Mouse (Mus musculus) B cell, adult 2 months (primary cell): ENCODE results near the gene Smim20.
A peak's percentile ranks its signal among the peaks of the same experiment; 100 is the strongest.

Source experiments
- DNase-seq, 2 experiments: peaks; one replicate each; pipeline ENCODE4 v3.0.0; 2022

Gene Smim20

GRCm38 (mm10) chr5:53268095-53268692, 1.3 kb downstream of the Smim20 start:
- no peak for DNase-seq

- DNase-seq, result no peak
These were observed 2.9 kb downstream of the Smim20 start for GRCm38 (mm10) chr5:53269799-53270198.

GRCm38 (mm10) chr5:53270947-53271711, 4.2 kb downstream of the Smim20 start:
- DNase-seq, result no peak

GRCm38 (mm10) chr5:53272626-53273025, 5.7 kb downstream of the Smim20 start:
- DNase-seq, result peak; percentile 50 to 53

- DNase-seq, result no peak
These were observed 7.0 kb downstream of the Smim20 start for GRCm38 (mm10) chr5:53273699-53274430.

GRCm38 (mm10) chr5:53274811-53275355, 8.0 kb downstream of the Smim20 start:
- DNase-seq, result peak in 1 of 2 experiments; percentile 10

GRCm38 (mm10) chr5:53275376-53275775, 8.5 kb downstream of the Smim20 start:
- DNase-seq, result no peak

- no peak for DNase-seq
These were observed 9.7 kb downstream of the Smim20 start for GRCm38 (mm10) chr5:53276470-53277022.

GRCm38 (mm10) chr5:53277716-53278263, 10.9 kb downstream of the Smim20 start:
- DNase-seq, result no peak

- no peak for DNase-seq
These were observed 12.4 kb downstream of the Smim20 start for GRCm38 (mm10) chr5:53279216-53279813.

- no peak for DNase-seq
These were observed 15.6 kb downstream of the Smim20 start for GRCm38 (mm10) chr5:53282487-53282886.

- DNase-seq, result no peak
These were observed 19.5 kb downstream of the Smim20 start for GRCm38 (mm10) chr5:53286406-53286805.

- DNase-seq, result no peak
These were observed 22.6 kb downstream of the Smim20 start for GRCm38 (mm10) chr5:53289438-53289837.

GRCm38 (mm10) chr5:53294627-53295026, 27.7 kb downstream of the Smim20 start:
- DNase-seq, result no peak

- no peak for DNase-seq
These were observed 30.1 kb downstream of the Smim20 start for GRCm38 (mm10) chr5:53296961-53297360.

- no peak for DNase-seq
These were observed 34.6 kb downstream of the Smim20 start for GRCm38 (mm10) chr5:53301496-53301895.

- no peak for DNase-seq
These were observed 36.2 kb downstream of the Smim20 start for GRCm38 (mm10) chr5:53302895-53303670.

- no peak for DNase-seq
These were observed 37.1 kb downstream of the Smim20 start for GRCm38 (mm10) chr5:53303941-53304340.

- no peak for DNase-seq
These were observed 38.1 kb downstream of the Smim20 start for GRCm38 (mm10) chr5:53304936-53305335.

- no peak for DNase-seq
These were observed 40.0 kb downstream of the Smim20 start for GRCm38 (mm10) chr5:53306864-53307263.

- no peak for DNase-seq
These were observed 40.6 kb downstream of the Smim20 start for GRCm38 (mm10) chr5:53307437-53307836.
